19 mouse cellular contexts compared by ENCODE assay signal in the genomic region with DNA sequence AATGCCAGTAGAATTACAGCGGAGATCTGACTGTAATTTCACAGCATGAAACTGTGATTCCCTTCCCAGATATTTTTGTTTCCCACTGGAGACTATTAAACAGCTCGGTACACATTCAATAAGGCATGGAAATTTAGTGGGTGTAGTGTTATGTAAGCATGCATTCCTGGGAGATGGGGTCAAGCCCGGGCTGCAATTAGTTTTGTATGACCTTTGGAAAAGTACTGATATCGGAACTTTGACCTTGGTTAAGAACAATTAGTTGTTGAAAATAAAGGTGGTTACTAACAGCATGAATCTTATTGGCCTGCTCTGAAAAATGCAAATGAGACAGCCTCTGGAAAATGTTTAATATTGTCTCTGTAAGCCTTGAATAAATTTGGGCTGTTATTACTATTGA. TPM values are rescaled to one million over a fixed set of nuclear protein-coding genes. Genes with fewer than 3 reads are reported as not detected.
DNase-seq lines count a peak whose midpoint lies in the region; ATAC-seq and TF ChIP-seq lines count a peak whose summit lies in the region.
"Had no signal": no experiment of that assay in that cellular context is flagged by ENCODE, and none has a peak within 500 bp of the region (broad histone marks: within the 10 kb centered on the region; RNA-seq: fewer than 3 reads in every experiment).

No protein-coding gene starts in this region.

- no peaks in the 10 kb centered on the region; the same call in 1 of the 2 replicates for H3K4me1 ChIP-seq in kidney, adult 2 months (ENCODE audit: control insufficient read depth, insufficient read depth, low read length)
- H3K4me1 ChIP-seq in kidney, embryonic 14.5 days (ENCODE audit: control insufficient read depth, insufficient read depth, low read length) = no peaks in the 10 kb centered on the region
- no peaks in the 10 kb centered on the region for H3K4me1 ChIP-seq in forebrain, embryonic 14.5 days (ENCODE audit: control insufficient read depth, insufficient read depth, low read length)
- H3K4me1 ChIP-seq: embryonic facial prominence, embryonic 13.5 days; forebrain, embryonic 12.5 days; hindbrain, embryonic 15.5 days had no signal

- H3K9ac ChIP-seq in kidney, embryonic 14.5 days (ENCODE audit: low read depth, low read length) = no peak overlapping the region
- no peak overlapping the region for H3K9ac ChIP-seq in forebrain, embryonic 14.5 days (ENCODE audit: low read length)
- H3K9ac ChIP-seq: embryonic facial prominence, embryonic 13.5 days; forebrain, embryonic 12.5 days; forebrain, postnatal 0 days; heart, embryonic 12.5 days; hindbrain, embryonic 15.5 days had no signal

- H3K27ac ChIP-seq in kidney, adult 2 months (ENCODE audit: insufficient read depth, low read depth, low read length) = no peak overlapping the region
- no peak overlapping the region for H3K27ac ChIP-seq in kidney, embryonic 14.5 days (ENCODE audit: low read depth, low read length)
- H3K27ac ChIP-seq in forebrain, embryonic 14.5 days (ENCODE audit: low read depth, low read length) = no peak overlapping the region
- H3K27ac ChIP-seq: embryonic facial prominence, embryonic 13.5 days; forebrain, embryonic 12.5 days; hindbrain, embryonic 15.5 days had no signal

- H3K4me2 ChIP-seq in kidney, embryonic 14.5 days (replicated peaks; ENCODE audit: low read depth, low read length) = no peak overlapping the region
- H3K4me2 ChIP-seq in forebrain, embryonic 14.5 days (ENCODE audit: low read length) = no peak overlapping the region
- H3K4me2 ChIP-seq: embryonic facial prominence, embryonic 13.5 days; forebrain, embryonic 12.5 days; heart, embryonic 12.5 days; hindbrain, embryonic 15.5 days had no signal

- no peak for ATAC-seq in kidney, embryonic 14.5 days (ENCODE audit: low FRiP score, low TSS enrichment)
- ATAC-seq in forebrain, embryonic 14.5 days = no peak
- ATAC-seq: activated CD4-positive, CD25-positive, alpha-beta regulatory T cell, adult 4 months; forebrain, postnatal 0 days; Patski had no signal

- no peak for TF ChIP-seq POLR2A in kidney, adult 2 months (IDR thresholded peaks at IDR 0.05; ENCODE audit: low read depth, low read length)

- DNase-seq in adrenal gland, adult 2 months = peak; percentile 30
- no peak for DNase-seq in adrenal gland, postnatal 4 days (ENCODE audit: low spot score in 2 of 2)
- DNase-seq in kidney, adult 2 months = peak; percentile 75
- DNase-seq in testis, postnatal 10 days (ENCODE audit: low spot score) = peak; percentile 14
- DNase-seq in testis, postnatal 14 days (ENCODE audit: low spot score) = no peak
- DNase-seq in forebrain, embryonic 14.5 days (ENCODE audit: low spot score) = no peak
- DNase-seq: adrenal gland, adult 8-10 months; cerebellum, adult 11-12 months; cerebellum, adult 9-10 months; cerebellum, postnatal 25 days; forebrain, postnatal 0 days; gastrocnemius, postnatal 14 days had no signal

- H3K27me3 ChIP-seq in kidney, adult 2 months (replicated peaks; ENCODE audit: control insufficient read depth, insufficient read depth, low read length) = no peaks in the 10 kb centered on the region
- no peaks in the 10 kb centered on the region for H3K27me3 ChIP-seq in kidney, embryonic 14.5 days (ENCODE audit: control insufficient read depth, insufficient read depth, low read length)
- no peaks in the 10 kb centered on the region for H3K27me3 ChIP-seq in forebrain, embryonic 14.5 days (replicated peaks; ENCODE audit: control insufficient read depth, insufficient read depth, low read length)
- H3K27me3 ChIP-seq: embryonic facial prominence, embryonic 13.5 days; forebrain, embryonic 12.5 days; heart, embryonic 12.5 days; hindbrain, embryonic 15.5 days; Patski had no signal

- no peak overlapping the region for H3K4me3 ChIP-seq in kidney, adult 2 months (ENCODE audit: insufficient read depth, low read depth, low read length)
- no peak overlapping the region for H3K4me3 ChIP-seq in kidney, embryonic 14.5 days (ENCODE audit: low read length)
- no peak overlapping the region for H3K4me3 ChIP-seq in forebrain, embryonic 14.5 days (ENCODE audit: low read depth, low read length)
- H3K4me3 ChIP-seq: embryonic facial prominence, embryonic 13.5 days; forebrain, embryonic 12.5 days; heart, embryonic 12.5 days; hindbrain, embryonic 15.5 days had no signal

- no peak for TF ChIP-seq CTCF in kidney, adult 2 months (conservative IDR thresholded peaks at IDR 0.05; ENCODE audit: insufficient read depth, insufficient read length, low read depth, low read length)

- no peaks in the 10 kb centered on the region for H3K9me3 ChIP-seq in kidney, embryonic 14.5 days (ENCODE audit: control insufficient read depth, low read length)
- no peaks in the 10 kb centered on the region for H3K9me3 ChIP-seq in forebrain, embryonic 14.5 days (replicated peaks; ENCODE audit: control insufficient read depth, low read length)
- H3K9me3 ChIP-seq: embryonic facial prominence, embryonic 13.5 days; forebrain, embryonic 12.5 days; heart, embryonic 12.5 days; hindbrain, embryonic 15.5 days had no signal

- WGBS in kidney, adult 2 months = 40% methylated on average over 4 of the region's 4 CpGs
- 91% methylated on average over 4 of the region's 4 CpGs for WGBS in kidney, embryonic 14.5 days
- whole genome bisulfite sequencing in forebrain, embryonic 14.5 days = 84% methylated on average over 4 of the region's 4 CpGs

- peaks cover 3% of the 10 kb centered on the region for H3K36me3 ChIP-seq in kidney, adult 2 months (ENCODE audit: control insufficient read depth, insufficient read depth, low read length)
- peaks cover 49% of the 10 kb centered on the region for H3K36me3 ChIP-seq in kidney, embryonic 14.5 days (ENCODE audit: control insufficient read depth, insufficient read depth, low read length)
- H3K36me3 ChIP-seq in forebrain, embryonic 14.5 days (ENCODE audit: control insufficient read depth, insufficient read depth, low read length) = peaks cover 64% of the 10 kb centered on the region

RNA-seq across cellular contexts. Expression of gene Mccc1, which starts 30.0 kb away (rescaled TPM):
- 100 to 1,000 TPM; 114 to 126 TPM for total RNA-seq in adrenal gland, adult 2 months (2021)
- polyA plus RNA-seq in adrenal gland, adult 2 months (2012; rRNA removed) = 30.7 and 32.0 TPM in 2 replicates
- 10 to 100 TPM; 57.7 to 74.9 TPM for total RNA-seq in adrenal gland, postnatal 4 days (2021)
- 73.3 and 73.7 TPM in 2 replicates for polyA plus RNA-seq in kidney, adult 2 months (2012; rRNA removed)
- polyA plus RNA-seq in kidney, embryonic 14.5 days (2014; fragmentation: Nextera tagmentation; extraction: Ambion mirVana) = 25.1 and 41.4 TPM in 2 replicates
- polyA plus RNA-seq in forebrain, embryonic 14.5 days (2014; fragmentation: Nextera tagmentation; extraction: Ambion mirVana) = 20.0 and 24.8 TPM in 2 replicates

RNA-seq across cellular contexts. Expression of gene Dcun1d1, which starts 33.2 kb away (rescaled TPM):
- 10 to 100 TPM; 64.1 to 84.2 TPM for total RNA-seq in adrenal gland, adult 2 months (2021)
- polyA plus RNA-seq in adrenal gland, adult 2 months (2012; rRNA removed) = 1.5 and 2.2 TPM in 2 replicates
- 10 to 100 TPM; 76.5 to 79.3 TPM for total RNA-seq in adrenal gland, postnatal 4 days (2021)
- polyA plus RNA-seq in kidney, adult 2 months (2012; rRNA removed) = 8.2 and 11.9 TPM in 2 replicates
- 78.0 and 95.8 TPM in 2 replicates for polyA plus RNA-seq in kidney, embryonic 14.5 days (2014; fragmentation: Nextera tagmentation; extraction: Ambion mirVana)
- polyA plus RNA-seq in forebrain, embryonic 14.5 days (2014; fragmentation: Nextera tagmentation; extraction: Ambion mirVana) = 103 and 121 TPM in 2 replicates

Comparison
In these comparisons a context has a peak if more than half of its experiments do, and no peak if none do; other contexts are left out.
1. DNase-seq: peak in adrenal gland, adult 2 months (single experiment), kidney, adult 2 months (single experiment) and testis, postnatal 10 days (single experiment); none in adrenal gland, postnatal 4 days (0 of 2), testis, postnatal 14 days (single experiment) and forebrain, embryonic 14.5 days (single experiment).